ENCODE assay signal across 7 mouse cellular contexts in genomic region chr7:44309475-44310284, GRCm38 (mm10). TPM values are rescaled to one million over a fixed set of nuclear protein-coding genes. Genes with fewer than 3 reads are reported as not detected.
DNase-seq lines count a peak whose midpoint lies in the region; ATAC-seq and TF ChIP-seq lines count a peak whose summit lies in the region.

Gene Shank1, plus strand, starts transcription at chr7:44310253.

- H3K9me3 ChIP-seq in lung, embryonic 14.5 days (ENCODE audit: low read depth, low read length) = no peaks in the 10 kb centered on the region
- no peaks in the 10 kb centered on the region for H3K9me3 ChIP-seq in forebrain, embryonic 10.5 days
- no peaks in the 10 kb centered on the region for H3K9me3 ChIP-seq in intestine, postnatal 0 days (ENCODE audit: control insufficient read depth)
- no peaks in the 10 kb centered on the region for H3K9me3 ChIP-seq in midbrain, embryonic 11.5 days (ENCODE audit: control insufficient read depth, low read length)

- H3K27ac ChIP-seq in lung, embryonic 14.5 days (ENCODE audit: low read depth) = no peak within 1 kb of the TSS
- H3K27ac ChIP-seq in forebrain, embryonic 10.5 days = peak within 1 kb of the TSS; percentile 89
- no peak within 1 kb of the TSS for H3K27ac ChIP-seq in intestine, postnatal 0 days (ENCODE audit: low read depth, low read length)
- peak within 1 kb of the TSS; percentile 20; the same call in 1 of the 2 replicates for H3K27ac ChIP-seq in midbrain, embryonic 11.5 days (ENCODE audit: low read depth, low read length)

- H3K4me2 ChIP-seq in lung, embryonic 14.5 days = peak within 1 kb of the TSS; percentile 92
- H3K4me2 ChIP-seq in intestine, postnatal 0 days (replicated peaks; ENCODE audit: low read depth) = peak within 1 kb of the TSS; percentile 79
- peak within 1 kb of the TSS; percentile 98 for H3K4me2 ChIP-seq in midbrain, embryonic 11.5 days

- 11% methylated on average over 17 of the region's 22 CpGs for WGBS in lung, embryonic 14.5 days
- 14% methylated on average over 19 of the region's 22 CpGs for WGBS in forebrain, embryonic 10.5 days
- 21% methylated on average over 12 of the region's 22 CpGs for WGBS in intestine, postnatal 0 days
- WGBS in midbrain, embryonic 11.5 days = 25% methylated on average over 10 of the region's 22 CpGs

- peaks cover 3% of the 10 kb centered on the region; the same call in 1 of the 2 replicates for H3K4me1 ChIP-seq in lung, embryonic 14.5 days (ENCODE audit: insufficient read depth)
- peaks cover 60% of the 10 kb centered on the region for H3K4me1 ChIP-seq in forebrain, embryonic 10.5 days
- peaks cover 4% of the 10 kb centered on the region for H3K4me1 ChIP-seq in intestine, postnatal 0 days (replicated peaks; ENCODE audit: control insufficient read depth, insufficient read depth, low read length)
- peaks cover 21% of the 10 kb centered on the region for H3K4me1 ChIP-seq in midbrain, embryonic 11.5 days (ENCODE audit: control insufficient read depth, insufficient read depth, low read length)

- TF ChIP-seq CTCF in lung, embryonic 14.5 days (IDR thresholded peaks at IDR 0.05; ENCODE audit: low read depth) = no peak
- no peak for TF ChIP-seq CTCF in intestine, postnatal 0 days (IDR thresholded peaks at IDR 0.05; ENCODE audit: low read depth)

- peak within 1 kb of the TSS; percentile 52 for H3K9ac ChIP-seq in lung, embryonic 14.5 days
- peak within 1 kb of the TSS; percentile 26; the same call in 1 of the 2 replicates for H3K9ac ChIP-seq in intestine, postnatal 0 days (ENCODE audit: low read depth, low read length)
- H3K9ac ChIP-seq in midbrain, embryonic 11.5 days (ENCODE audit: low read length) = peak within 1 kb of the TSS; percentile 64

- no peak for ATAC-seq in lung, embryonic 14.5 days (ENCODE audit: insufficient read depth)
- ATAC-seq in intestine, postnatal 0 days = no peak
- ATAC-seq in midbrain, embryonic 11.5 days (ENCODE audit: low FRiP score) = no peak
- no peak for ATAC-seq in monocyte, adult 5-6 weeks (replicated peaks; ENCODE audit: insufficient number of reproducible peaks, low FRiP score, low TSS enrichment, poor library complexity, severe bottlenecking)

- DNase-seq in lung, embryonic 14.5 days = no peak
- no peak for DNase-seq in lung, postnatal 36 days
- no peak for DNase-seq in forebrain, embryonic 10.5 days (ENCODE audit: extremely low spot score, low spot score)
- peak; percentile 86 for DNase-seq in midbrain, embryonic 11.5 days (ENCODE audit: low spot score, missing footprints)
- no peak for DNase-seq in gastrocnemius, postnatal 10 days

- peak within 1 kb of the TSS; percentile 46 for H3K4me3 ChIP-seq in lung, embryonic 14.5 days (ENCODE audit: low read depth, low read length)
- peak within 1 kb of the TSS; percentile 66 for H3K4me3 ChIP-seq in forebrain, embryonic 10.5 days
- peak within 1 kb of the TSS; percentile 40 for H3K4me3 ChIP-seq in intestine, postnatal 0 days (ENCODE audit: low read depth, low read length)
- peak within 1 kb of the TSS; percentile 50 for H3K4me3 ChIP-seq in midbrain, embryonic 11.5 days (ENCODE audit: low read depth, low read length)

- peaks cover 19% of the 10 kb centered on the region for H3K27me3 ChIP-seq in lung, embryonic 14.5 days (ENCODE audit: insufficient read depth, low read length)
- peaks cover 78% of the 10 kb centered on the region for H3K27me3 ChIP-seq in forebrain, embryonic 10.5 days (ENCODE audit: poor library complexity, severe bottlenecking)
- H3K27me3 ChIP-seq in intestine, postnatal 0 days (replicated peaks; ENCODE audit: control insufficient read depth, insufficient read depth, low read length) = peaks cover 19% of the 10 kb centered on the region
- H3K27me3 ChIP-seq in midbrain, embryonic 11.5 days (ENCODE audit: control insufficient read depth, insufficient read depth, low read length) = peaks cover 12% of the 10 kb centered on the region

- H3K36me3 ChIP-seq in lung, embryonic 14.5 days (ENCODE audit: insufficient read depth) = no peaks in the 10 kb centered on the region
- peaks cover 13% of the 10 kb centered on the region for H3K36me3 ChIP-seq in forebrain, embryonic 10.5 days (replicated peaks)
- no peaks in the 10 kb centered on the region for H3K36me3 ChIP-seq in intestine, postnatal 0 days (ENCODE audit: control insufficient read depth, insufficient read depth)
- H3K36me3 ChIP-seq in midbrain, embryonic 11.5 days (ENCODE audit: control insufficient read depth, insufficient read depth, low read length) = 0 out of 2 replicates have a peak, but pooled peaks cover 2% of the 10 kb centered on the region

RNA-seq across cellular contexts. Expression of gene Shank1, which starts in this region (rescaled TPM):
- 1.3 and 1.6 TPM in 2 replicates for polyA plus RNA-seq in lung, embryonic 14.5 days (2014; fragmentation: Nextera tagmentation; extraction: Ambion mirVana)
- polyA plus RNA-seq in forebrain, embryonic 10.5 days (2016; fragmentation: Nextera tagmentation; extraction: Ambion mirVana) = 1.4 TPM in 2 replicates
- polyA plus RNA-seq in intestine, postnatal 0 days (2015; fragmentation: Nextera tagmentation; extraction: Ambion mirVana) = 0.39 and 0.44 TPM in 2 replicates
- 3.4 TPM in 2 replicates for polyA plus RNA-seq in midbrain, embryonic 11.5 days (2014; fragmentation: Nextera tagmentation; extraction: Ambion mirVana)
- total RNA-seq in gastrocnemius, postnatal 10 days (2021) = 1 to 10 TPM; 2.0 to 2.7 TPM
- 0.19 to 1.2 TPM in 2 of 3 replicates, not detected in the other for total RNA-seq in monocyte, adult 5-6 weeks (2017)

Comparison
In these comparisons a context has a peak if more than half of its experiments do, and no peak if none do; other contexts are left out.
1. H3K27ac ChIP-seq: peak in forebrain, embryonic 10.5 days (single experiment) and midbrain, embryonic 11.5 days (single experiment); none in lung, embryonic 14.5 days (single experiment) and intestine, postnatal 0 days (single experiment).
2. Peak in every context shown above with its lines, with median percentiles within 50 percentile points of each other: H3K4me2 ChIP-seq, H3K4me3 ChIP-seq and H3K9ac ChIP-seq.